ENCODE assay signal across 8 mouse cellular contexts in the genomic region with DNA sequence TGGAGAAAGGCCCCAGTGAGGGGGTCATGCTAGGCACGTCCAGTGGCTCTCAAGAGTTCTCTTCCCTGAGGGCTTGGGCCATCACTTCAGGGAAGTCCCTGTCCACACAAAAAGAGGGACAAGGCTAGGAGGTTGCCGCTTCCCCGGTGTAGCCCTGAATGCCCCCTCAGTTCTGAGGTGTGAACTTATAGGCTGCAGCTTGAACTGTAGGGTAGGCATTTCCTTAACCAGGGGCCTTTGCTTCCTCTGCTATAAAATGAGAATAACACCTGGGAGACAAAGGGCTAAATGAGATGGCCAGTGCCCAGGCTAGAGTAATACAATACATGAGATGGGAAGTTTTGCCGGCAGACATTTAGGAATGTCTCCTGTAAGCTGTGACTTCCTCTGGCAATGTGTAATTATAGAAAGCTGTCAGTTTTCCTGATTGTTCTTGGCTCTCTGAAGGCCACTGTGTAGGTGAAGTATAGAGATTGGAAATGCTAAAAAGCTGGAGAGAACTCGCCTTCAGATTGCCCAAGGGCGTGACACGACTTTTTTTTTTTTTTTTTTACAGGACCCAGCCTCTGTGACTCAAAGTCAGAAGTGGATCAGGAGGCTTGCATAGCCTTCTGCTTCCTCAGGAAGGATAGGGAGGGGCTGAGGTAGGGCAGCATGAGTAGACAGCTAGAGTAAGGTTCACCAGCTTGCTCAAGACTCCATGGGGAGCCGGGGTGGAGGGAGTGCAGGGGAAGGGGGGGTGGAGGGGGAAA. TPM values are rescaled to one million over a fixed set of nuclear protein-coding genes. Genes with fewer than 3 reads are reported as not detected.
A peak's percentile ranks its signal among the peaks of the same experiment; 100 is the strongest.
DNase-seq lines count a peak whose midpoint lies in the region; ATAC-seq lines count a peak whose summit lies in the region.

No protein-coding gene starts in this region.

- no peaks in the 10 kb centered on the region for H3K36me3 ChIP-seq in hindbrain, embryonic 14.5 days (replicated peaks; ENCODE audit: control insufficient read depth, insufficient read depth)
- no peaks in the 10 kb centered on the region for H3K36me3 ChIP-seq in hindbrain, embryonic 12.5 days
- H3K36me3 ChIP-seq in heart, embryonic 11.5 days (ENCODE audit: control insufficient read depth, insufficient read depth, low read length) = no peaks in the 10 kb centered on the region
- H3K36me3 ChIP-seq in limb, embryonic 11.5 days (ENCODE audit: control insufficient read depth, insufficient read depth, low read length) = no peaks in the 10 kb centered on the region
- no peaks in the 10 kb centered on the region for H3K36me3 ChIP-seq in neural tube, embryonic 15.5 days
- no peaks in the 10 kb centered on the region for H3K36me3 ChIP-seq in midbrain, embryonic 13.5 days

- DNase-seq in hindbrain, embryonic 14.5 days (ENCODE audit: low spot score) = no peak
- DNase-seq in limb, embryonic 11.5 days (ENCODE audit: low spot score) = no peak
- no peak for DNase-seq in cerebellum, postnatal 14 days
- no peak for DNase-seq in frontal cortex, adult 2 months (ENCODE audit: extremely low spot score in 1 of 2, low spot score in 1 of 2)

- no peak overlapping the region for H3K9ac ChIP-seq in hindbrain, embryonic 14.5 days
- H3K9ac ChIP-seq in hindbrain, embryonic 12.5 days = no peak overlapping the region
- H3K9ac ChIP-seq in heart, embryonic 11.5 days (ENCODE audit: low read depth, low read length) = no peak overlapping the region
- H3K9ac ChIP-seq in limb, embryonic 11.5 days (ENCODE audit: low read length) = no peak overlapping the region
- H3K9ac ChIP-seq in neural tube, embryonic 15.5 days (replicated peaks) = no peak overlapping the region
- no peak overlapping the region for H3K9ac ChIP-seq in midbrain, embryonic 13.5 days (replicated peaks)

- H3K4me2 ChIP-seq in hindbrain, embryonic 14.5 days (replicated peaks) = no peak overlapping the region
- no peak overlapping the region for H3K4me2 ChIP-seq in hindbrain, embryonic 12.5 days (replicated peaks)
- no peak overlapping the region for H3K4me2 ChIP-seq in heart, embryonic 11.5 days
- H3K4me2 ChIP-seq in limb, embryonic 11.5 days (ENCODE audit: low read depth, severe bottlenecking) = no peak overlapping the region
- no peak overlapping the region for H3K4me2 ChIP-seq in neural tube, embryonic 15.5 days
- H3K4me2 ChIP-seq in midbrain, embryonic 13.5 days (replicated peaks) = no peak overlapping the region

- no peak for ATAC-seq in hindbrain, embryonic 14.5 days (ENCODE audit: low FRiP score)
- ATAC-seq in hindbrain, embryonic 12.5 days (ENCODE audit: low FRiP score) = no peak
- no peak for ATAC-seq in heart, embryonic 11.5 days (replicated peaks; ENCODE audit: insufficient number of reproducible peaks, low FRiP score, low TSS enrichment)
- ATAC-seq in limb, embryonic 11.5 days (ENCODE audit: insufficient number of reproducible peaks, low FRiP score, low TSS enrichment, low read depth) = no peak
- no peak for ATAC-seq in neural tube, embryonic 15.5 days (ENCODE audit: low FRiP score)
- ATAC-seq in midbrain, embryonic 13.5 days = no peak

- no peaks in the 10 kb centered on the region for H3K27me3 ChIP-seq in hindbrain, embryonic 14.5 days (ENCODE audit: control insufficient read depth, insufficient read depth, low read length)
- H3K27me3 ChIP-seq in hindbrain, embryonic 12.5 days = peaks cover 5% of the 10 kb centered on the region
- peaks cover 3% of the 10 kb centered on the region for H3K27me3 ChIP-seq in heart, embryonic 11.5 days (ENCODE audit: control insufficient read depth, insufficient read depth, low read length)
- no peaks in the 10 kb centered on the region for H3K27me3 ChIP-seq in limb, embryonic 11.5 days (ENCODE audit: control insufficient read depth, insufficient read depth, low read length)
- peaks cover 6% of the 10 kb centered on the region; the same call in 1 of the 2 replicates for H3K27me3 ChIP-seq in neural tube, embryonic 15.5 days (replicated peaks)
- peaks cover 7% of the 10 kb centered on the region for H3K27me3 ChIP-seq in midbrain, embryonic 13.5 days

- no peaks in the 10 kb centered on the region for H3K9me3 ChIP-seq in hindbrain, embryonic 14.5 days (ENCODE audit: control insufficient read depth, low read length)
- no peaks in the 10 kb centered on the region for H3K9me3 ChIP-seq in hindbrain, embryonic 12.5 days (replicated peaks)
- no peaks in the 10 kb centered on the region for H3K9me3 ChIP-seq in heart, embryonic 11.5 days (replicated peaks; ENCODE audit: control insufficient read depth, low read length)
- H3K9me3 ChIP-seq in limb, embryonic 11.5 days (ENCODE audit: control insufficient read depth, low read length) = no peaks in the 10 kb centered on the region
- no peaks in the 10 kb centered on the region for H3K9me3 ChIP-seq in neural tube, embryonic 15.5 days (replicated peaks)
- no peaks in the 10 kb centered on the region for H3K9me3 ChIP-seq in midbrain, embryonic 13.5 days

- no peak overlapping the region for H3K4me3 ChIP-seq in hindbrain, embryonic 14.5 days (replicated peaks; ENCODE audit: low read length)
- H3K4me3 ChIP-seq in hindbrain, embryonic 12.5 days = no peak overlapping the region
- no peak overlapping the region for H3K4me3 ChIP-seq in heart, embryonic 11.5 days (ENCODE audit: low read depth, low read length)
- H3K4me3 ChIP-seq in limb, embryonic 11.5 days (ENCODE audit: low read depth, low read length) = no peak overlapping the region
- no peak overlapping the region for H3K4me3 ChIP-seq in neural tube, embryonic 15.5 days (replicated peaks)
- H3K4me3 ChIP-seq in midbrain, embryonic 13.5 days (replicated peaks) = no peak overlapping the region

- 73% methylated on average over 8 of the region's 8 CpGs for WGBS in hindbrain, embryonic 14.5 days
- 75% methylated on average over 8 of the region's 8 CpGs for WGBS in hindbrain, embryonic 12.5 days
- 59% methylated on average over 8 of the region's 8 CpGs for WGBS in heart, embryonic 11.5 days (ENCODE audit: insufficient replicate concordance)
- WGBS in limb, embryonic 11.5 days = 70% methylated on average over 8 of the region's 8 CpGs
- WGBS in neural tube, embryonic 15.5 days = 75% methylated on average over 8 of the region's 8 CpGs
- WGBS in midbrain, embryonic 13.5 days = 87% methylated on average over 8 of the region's 8 CpGs

- H3K4me1 ChIP-seq in hindbrain, embryonic 14.5 days (replicated peaks; ENCODE audit: control insufficient read depth, insufficient read depth, low read length) = no peaks in the 10 kb centered on the region
- H3K4me1 ChIP-seq in hindbrain, embryonic 12.5 days = no peaks in the 10 kb centered on the region; the same call in 1 of the 2 replicates
- H3K4me1 ChIP-seq in heart, embryonic 11.5 days (ENCODE audit: control insufficient read depth, insufficient read depth, low read length) = no peaks in the 10 kb centered on the region
- no peaks in the 10 kb centered on the region for H3K4me1 ChIP-seq in limb, embryonic 11.5 days (ENCODE audit: control insufficient read depth, insufficient read depth, low read length)
- no peaks in the 10 kb centered on the region for H3K4me1 ChIP-seq in neural tube, embryonic 15.5 days
- H3K4me1 ChIP-seq in midbrain, embryonic 13.5 days (replicated peaks) = peaks cover 4% of the 10 kb centered on the region; the same call in 1 of the 2 replicates

- peak overlapping the region; percentile 27; the same call in 1 of the 2 replicates for H3K27ac ChIP-seq in hindbrain, embryonic 14.5 days
- H3K27ac ChIP-seq in hindbrain, embryonic 12.5 days = no peak overlapping the region
- H3K27ac ChIP-seq in heart, embryonic 11.5 days (ENCODE audit: low read depth, low read length) = peak overlapping the region; percentile 29; the same call in 1 of the 2 replicates
- H3K27ac ChIP-seq in limb, embryonic 11.5 days (replicated peaks; ENCODE audit: low read depth, low read length) = 0 out of 2 replicates have a peak overlapping the region, but pooled peaks have one; percentile 38
- 0 out of 2 replicates have a peak overlapping the region, but pooled peaks have one; percentile 41 for H3K27ac ChIP-seq in neural tube, embryonic 15.5 days (replicated peaks)
- no peak overlapping the region for H3K27ac ChIP-seq in midbrain, embryonic 13.5 days

RNA-seq across cellular contexts. Expression of gene Tbc1d2, which starts 6.9 kb away (rescaled TPM):
- 0.99 and 1.4 TPM in 2 replicates for polyA plus RNA-seq in hindbrain, embryonic 14.5 days (2014; fragmentation: Nextera tagmentation; extraction: Ambion mirVana)
- polyA plus RNA-seq in hindbrain, embryonic 12.5 days (2016; fragmentation: Nextera tagmentation; extraction: Ambion mirVana) = 1.4 and 1.5 TPM in 2 replicates
- 0.11 and 0.30 TPM in 2 replicates for polyA plus RNA-seq in heart, embryonic 11.5 days (2014; fragmentation: Nextera tagmentation; extraction: Ambion mirVana)
- 0.96 and 1.7 TPM in 2 replicates for polyA plus RNA-seq in limb, embryonic 11.5 days (2014; fragmentation: Nextera tagmentation; extraction: Ambion mirVana)
- 0.73 and 1.7 TPM in 2 replicates for polyA plus RNA-seq in neural tube, embryonic 15.5 days (2015; fragmentation: Nextera tagmentation; extraction: Ambion mirVana)
- 3.0 and 4.2 TPM in 2 replicates for polyA plus RNA-seq in frontal cortex, adult 2 months (2012; rRNA removed)
- 0.54 and 0.55 TPM in 2 replicates for polyA plus RNA-seq in midbrain, embryonic 13.5 days (2015; fragmentation: Nextera tagmentation; extraction: Ambion mirVana)

RNA-seq across cellular contexts. Expression of gene Coro2a, which starts 41.1 kb away (rescaled TPM):
- polyA plus RNA-seq in hindbrain, embryonic 14.5 days (2014; fragmentation: Nextera tagmentation; extraction: Ambion mirVana) = 7.0 and 8.1 TPM in 2 replicates
- 7.0 and 7.4 TPM in 2 replicates for polyA plus RNA-seq in hindbrain, embryonic 12.5 days (2016; fragmentation: Nextera tagmentation; extraction: Ambion mirVana)
- 0.50 and 0.56 TPM in 2 replicates for polyA plus RNA-seq in heart, embryonic 11.5 days (2014; fragmentation: Nextera tagmentation; extraction: Ambion mirVana)
- polyA plus RNA-seq in limb, embryonic 11.5 days (2014; fragmentation: Nextera tagmentation; extraction: Ambion mirVana) = 1.7 and 2.7 TPM in 2 replicates
- polyA plus RNA-seq in neural tube, embryonic 15.5 days (2015; fragmentation: Nextera tagmentation; extraction: Ambion mirVana) = 9.8 and 18.7 TPM in 2 replicates
- 13.3 and 15.2 TPM in 2 replicates for polyA plus RNA-seq in frontal cortex, adult 2 months (2012; rRNA removed)
- polyA plus RNA-seq in midbrain, embryonic 13.5 days (2015; fragmentation: Nextera tagmentation; extraction: Ambion mirVana) = 2.5 and 3.9 TPM in 2 replicates

Comparison
In these comparisons a context has a peak if more than half of its experiments do, and no peak if none do; other contexts are left out.
1. H3K27ac ChIP-seq: peak in hindbrain, embryonic 14.5 days (single experiment), heart, embryonic 11.5 days (single experiment), limb, embryonic 11.5 days (single experiment) and neural tube, embryonic 15.5 days (single experiment); none in hindbrain, embryonic 12.5 days (single experiment) and midbrain, embryonic 13.5 days (single experiment).